Mouse (Mus musculus) CH12.LX (cell line): Measurements from ENCODE around the gene Rffl. TPM values are rescaled to one million over a fixed set of nuclear protein-coding genes. Genes with fewer than 3 reads are reported as not detected.

Experiments used
- DNase-seq: peaks from one replicate; pipeline ENCODE4 v3.0.0-alpha.2; 2013; ENCODE audit errors: extremely low read depth
- H3K27ac ChIP-seq: 2 replicates; pipeline ENCODE4 v1.5.1; 2012; ENCODE audit warnings: low read depth, mild to moderate bottlenecking, control low read depth, moderate library complexity; ENCODE audit not compliant: insufficient read depth
- H3K27me3 ChIP-seq: replicated peaks from 2 replicates; pipeline ENCODE3; 2012; ENCODE audit warnings: inconsistent platforms
- H3K36me3 ChIP-seq, 2 experiments: replicated peaks in 1 of 2; 2 replicates each; pipeline versions ENCODE3 to v1.6.1; 2012; ENCODE audit warnings: inconsistent platforms in 1 of 2, low read length in 1 of 2, mild to moderate bottlenecking in 1 of 2, mixed read lengths in 1 of 2, moderate library complexity in 1 of 2; ENCODE audit not compliant: control insufficient read depth in 1 of 2, insufficient read depth in 1 of 2
- H3K4me1 ChIP-seq, 2 experiments: 2 replicates each; pipeline ENCODE4 v1.6.1; 2012; ENCODE audit warnings: inconsistent platforms in 1 of 2, moderate library complexity in 1 of 2; ENCODE audit not compliant: insufficient read depth in 2 of 2, control insufficient read depth in 1 of 2
- H3K4me2 ChIP-seq: 2 replicates; pipeline ENCODE4 v1.6.1; 2012; ENCODE audit warnings: low read depth, mild to moderate bottlenecking, control low read depth; ENCODE audit not compliant: poor library complexity, insufficient read depth, severe bottlenecking
- H3K4me3 ChIP-seq, 3 experiments: fragments of 150-350 bp in 1 of 3; sonication (generic) in 1 of 3; replicated peaks in 1 of 3; 2 replicates each; pipeline versions ENCODE3 to v1.5.1; 2011 to 2012; ENCODE audit warnings: low read depth in 2 of 3, low read length in 2 of 3, mild to moderate bottlenecking in 2 of 3, moderate library complexity in 2 of 3, control low read depth in 1 of 3, improper control_type of control experiment in 1 of 3, inconsistent platforms in 1 of 3, mixed read lengths in 1 of 3; ENCODE audit not compliant: poor library complexity in 1 of 3
- H3K79me2 ChIP-seq: replicated peaks from 2 replicates; pipeline ENCODE4 v1.6.1; 2012; ENCODE audit warnings: mild to moderate bottlenecking, moderate library complexity; ENCODE audit not compliant: control insufficient read depth, poor library complexity, insufficient read depth, severe bottlenecking; ENCODE audit errors: extremely low read depth
- H3K9ac ChIP-seq: 2 replicates; pipeline ENCODE4 v1.6.1; 2012; ENCODE audit warnings: low read depth, mild to moderate bottlenecking, control low read depth, moderate library complexity; ENCODE audit not compliant: insufficient read depth
- H3K9me3 ChIP-seq: replicated peaks from 2 replicates; pipeline ENCODE3; 2012; ENCODE audit warnings: low read length, inconsistent platforms, mixed read lengths
- BHLHE40 ChIP-seq: IDR thresholded peaks from 2 replicates; pipeline ENCODE4 v1.6.1; 2011; ENCODE audit warnings: mild to moderate bottlenecking, low read depth, low read length, improper control_type of control experiment
- CHD2 ChIP-seq: IDR thresholded peaks from 2 replicates; pipeline ENCODE4 v1.6.1; 2011; ENCODE audit warnings: low read length, improper control_type of control experiment
- E2F4 ChIP-seq: IDR thresholded peaks from 2 replicates; pipeline ENCODE4 v1.6.1; 2011; ENCODE audit warnings: low read depth, low read length, improper control_type of control experiment; ENCODE audit not compliant: insufficient replicate concordance
- ELF1 ChIP-seq: IDR thresholded peaks from 2 replicates; pipeline ENCODE4 v1.6.1; 2014; ENCODE audit warnings: low read depth, mild to moderate bottlenecking, inconsistent platforms, low read length, improper control_type of control experiment
- IRF4 ChIP-seq: IDR thresholded peaks from 2 replicates; pipeline ENCODE4 v1.6.1; 2014; ENCODE audit warnings: low read depth, mild to moderate bottlenecking, inconsistent platforms, low read length, improper control_type of control experiment
- JUN ChIP-seq: IDR thresholded peaks from 2 replicates; pipeline ENCODE4 v1.6.1; 2011; ENCODE audit warnings: low read depth, mild to moderate bottlenecking, low read length, improper control_type of control experiment, moderate library complexity; ENCODE audit not compliant: insufficient read depth
- JUND ChIP-seq: conservative IDR thresholded peaks from 2 replicates; pipeline ENCODE4 v1.6.1; 2011; ENCODE audit warnings: low read depth, low read length, improper control_type of control experiment
- KAT2A ChIP-seq: IDR thresholded peaks from 2 replicates; pipeline ENCODE4 v1.6.1; 2012; ENCODE audit warnings: low read length, improper control_type of control experiment, inconsistent platforms; ENCODE audit not compliant: insufficient replicate concordance
- MAFK ChIP-seq: IDR thresholded peaks from 2 replicates; pipeline ENCODE4 v1.6.1; 2011; ENCODE audit warnings: low read length, improper control_type of control experiment; ENCODE audit not compliant: insufficient replicate concordance
- MAX ChIP-seq: IDR thresholded peaks from 2 replicates; pipeline ENCODE4 v1.6.1; 2011; ENCODE audit warnings: low read length, improper control_type of control experiment
- MAZ ChIP-seq: IDR thresholded peaks from 2 replicates; pipeline ENCODE4 v1.6.1; 2012; ENCODE audit warnings: low read depth, mild to moderate bottlenecking, inconsistent platforms, low read length, improper control_type of control experiment, moderate library complexity
- MEF2A ChIP-seq: IDR thresholded peaks from 2 replicates; pipeline ENCODE4 v1.6.1; 2014; ENCODE audit warnings: low read depth, mild to moderate bottlenecking, inconsistent platforms, low read length, improper control_type of control experiment, borderline replicate concordance
- MXI1 ChIP-seq: IDR thresholded peaks from 2 replicates; pipeline ENCODE4 v1.6.1; 2011; ENCODE audit warnings: mild to moderate bottlenecking, low read depth, low read length, improper control_type of control experiment
- PAX5 ChIP-seq: IDR thresholded peaks from 2 replicates; pipeline ENCODE4 v1.6.1; 2012; ENCODE audit warnings: low read length, inconsistent platforms, mixed read lengths
- POLR2A ChIP-seq: IDR thresholded peaks from 2 replicates; pipeline ENCODE4 v1.6.1; 2011; ENCODE audit warnings: low read depth, mild to moderate bottlenecking, improper control_type of control experiment, low read length
- POLR2AphosphoS2 ChIP-seq: IDR thresholded peaks from 2 replicates; pipeline ENCODE4 v1.6.1; 2011; ENCODE audit warnings: low read depth, low read length, improper control_type of control experiment
- RAD21 ChIP-seq: IDR thresholded peaks from 2 replicates; pipeline ENCODE4 v1.6.1; 2011; ENCODE audit warnings: low read depth, mild to moderate bottlenecking, low read length, improper control_type of control experiment, moderate library complexity
- RCOR1 ChIP-seq: conservative IDR thresholded peaks from 2 replicates; pipeline ENCODE4 v1.6.1; 2012; ENCODE audit warnings: low read depth, mild to moderate bottlenecking, inconsistent platforms, low read length, improper control_type of control experiment
- SMC3 ChIP-seq: IDR thresholded peaks from 2 replicates; pipeline ENCODE4 v1.6.1; 2011; ENCODE audit warnings: low read depth, low read length, improper control_type of control experiment
- TBP ChIP-seq: conservative IDR thresholded peaks from 2 replicates; pipeline ENCODE4 v1.6.1; 2011; ENCODE audit warnings: low read depth, low read length, improper control_type of control experiment
- TCF12 ChIP-seq: IDR thresholded peaks from 2 replicates; pipeline ENCODE4 v1.6.1; 2014; ENCODE audit warnings: low read depth, mild to moderate bottlenecking, inconsistent platforms, low read length, improper control_type of control experiment
- UBTF ChIP-seq: IDR thresholded peaks from 2 replicates; pipeline ENCODE4 v1.6.1; 2012; ENCODE audit warnings: low read depth, mild to moderate bottlenecking, inconsistent platforms, low read length, improper control_type of control experiment, moderate library complexity
- USF2 ChIP-seq: conservative IDR thresholded peaks from 2 replicates; pipeline ENCODE4 v1.6.1; 2011; ENCODE audit warnings: low read depth, low read length, improper control_type of control experiment
- ZC3H11A ChIP-seq: IDR thresholded peaks from 2 replicates; pipeline ENCODE4 v1.6.1; 2012; ENCODE audit warnings: low read depth, mild to moderate bottlenecking, inconsistent platforms, low read length, improper control_type of control experiment
- ZMIZ1 ChIP-seq: IDR thresholded peaks from 2 replicates; pipeline ENCODE4 v1.6.1; 2012; ENCODE audit warnings: low read depth, mild to moderate bottlenecking, inconsistent platforms, low read length, improper control_type of control experiment
- ZNF384 ChIP-seq: IDR thresholded peaks from 2 replicates; pipeline ENCODE4 v1.6.1; 2012; ENCODE audit warnings: low read depth, low read length, improper control_type of control experiment, inconsistent platforms
- dilution Hi-C: fragments of 300-500 bp; cut with MboI; formaldehyde crosslinking; loops from 2 replicates; pipeline ENCODE4 v1.14.3; 2020; ENCODE audit warnings: low sequenced_read_pairs; ENCODE audit not compliant: extremely low pct_unique_long_range_greater_than_20kb, extremely low pct_ligation_motif_present
- in situ Hi-C: fragments of 300-500 bp; cut with MboI; formaldehyde crosslinking; loops from 3 replicates; pipeline ENCODE4 v1.14.3; 2019; ENCODE audit warnings: low sequenced_read_pairs, low pct_ligation_motif_present, low pct_unique_long_range_greater_than_20kb, mixed read lengths
- polyA plus RNA-seq: library from polyadenylated mRNA; unstranded; fragments of >175 nt; gene quantifications from 2 replicates; pipeline ENCODE4 v1.2.1, GENCODE M21; 2012; ENCODE audit warnings: low read depth; ENCODE audit not compliant: insufficient read length
- total RNA-seq, 2 experiments: library from RNA; depleted of rRNA; stranded (reverse); fragments of 300-350 nt in 1 of 2; fragments of >200 nt in 1 of 2; gene quantifications; 2 replicates each; pipeline ENCODE4 v1.2.3; 2012 to 2014

Rffl gene
- total and polyA plus RNA-seq, 3 experiments, result 1.2 to 16.5 (median 3.0) TPM

DNA sequence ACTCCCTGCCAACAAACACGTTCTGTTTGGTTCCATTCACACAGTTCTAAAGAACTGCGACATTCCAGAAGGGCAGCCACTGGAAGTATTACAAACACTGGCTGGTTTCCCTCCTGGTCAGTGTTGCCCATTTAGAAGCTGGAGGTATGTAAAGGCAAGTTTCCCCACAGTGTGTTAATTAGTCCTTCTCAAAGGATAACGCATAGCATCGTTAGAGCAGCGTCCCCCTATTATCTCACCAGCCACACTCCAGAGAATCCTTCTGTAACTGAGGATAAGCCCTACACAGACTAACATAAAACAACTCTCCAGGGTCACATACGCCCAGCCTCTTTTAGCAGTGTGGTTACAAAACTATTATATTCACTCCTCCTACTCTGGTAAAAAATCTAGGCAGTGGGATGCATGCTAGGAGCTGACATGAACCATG is 23.4 kb downstream of the Rffl start:
- H3K4me1 ChIP-seq, result peaks cover 9 to 26% of the 10 kb centered on the region in 2 experiments
- in situ Hi-C loops, result loop anchor here (5.0 kb wide), 1 partner anchor 40 kb away; no protein-coding TSS in a partner anchor
- peaks cover 18% of the 10 kb centered on the region for H3K79me2 ChIP-seq
- no peaks in the 10 kb centered on the region for H3K27me3 ChIP-seq
- dilution Hi-C loops, result no loop called here
- no peak overlapping the region for H3K4me3 ChIP-seq
- no peak for DNase-seq
- peaks cover 12% of the 10 kb centered on the region for H3K9me3 ChIP-seq
- no peak overlapping the region for H3K4me2 ChIP-seq
- no peak overlapping the region for H3K27ac ChIP-seq
- TF ChIP-seq ZMIZ1 (no peak), ZNF384 (no peak), RAD21 (no peak), POLR2AphosphoS2 (no peak), ZC3H11A (no peak), USF2 (no peak), E2F4 (no peak), KAT2A (no peak), JUND (no peak), IRF4 (no peak), MAFK (no peak), SMC3 (no peak), TCF12 (no peak)
- TF ChIP-seq, all 38 proteins: peak for 0
- H3K36me3 ChIP-seq, result peaks cover under 1 to 12% of the 10 kb centered on the region in 2 experiments
- H3K9ac ChIP-seq, result no peak overlapping the region

DNA sequence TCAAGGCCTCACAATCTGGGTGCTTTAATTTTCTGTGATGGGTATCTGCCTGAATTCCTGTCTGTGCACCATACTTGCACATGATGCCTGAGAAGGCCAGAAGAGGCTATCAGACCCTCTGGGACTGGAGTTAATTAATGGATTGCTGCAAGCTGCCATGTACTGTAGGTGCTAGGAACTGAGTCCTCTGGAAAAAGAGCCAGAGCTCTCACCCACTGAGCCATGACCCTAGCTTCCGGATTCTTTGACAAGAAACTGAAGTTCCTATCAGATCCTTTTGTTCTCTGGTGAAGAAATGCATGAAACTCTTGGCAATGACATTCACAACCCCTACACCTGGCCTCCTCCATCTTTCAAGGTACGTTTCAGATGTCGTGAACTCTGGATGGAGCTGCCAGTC is 24.1 kb downstream of the Rffl start:
- in situ Hi-C loops (loop anchor here (5.0 kb wide), 1 partner anchor 40 kb away; no protein-coding TSS in a partner anchor), dilution Hi-C loops (no loop called here)
- H3K9ac ChIP-seq, result no peak overlapping the region
- H3K27ac ChIP-seq, result no peak overlapping the region
- H3K9me3 ChIP-seq, result peaks cover 14% of the 10 kb centered on the region
- peaks cover 9 to 26% of the 10 kb centered on the region in 2 experiments for H3K4me1 ChIP-seq
- H3K27me3 ChIP-seq, result no peaks in the 10 kb centered on the region
- no peak for TF ChIP-seq JUN
- TF ChIP-seq PAX5, result no peak
- TF ChIP-seq ZNF384, result no peak
- TF ChIP-seq TBP, result no peak
- no peak for TF ChIP-seq BHLHE40
- no peak for TF ChIP-seq KAT2A
- TF ChIP-seq MEF2A, result no peak
- TF ChIP-seq UBTF, result no peak
- no peak for TF ChIP-seq MAX
- no peak for TF ChIP-seq CHD2
- TF ChIP-seq E2F4, result no peak
- no peak for TF ChIP-seq MAZ
- no peak for TF ChIP-seq RCOR1
- no peak for TF ChIP-seq MXI1
- no peak for TF ChIP-seq TCF12
- TF ChIP-seq ELF1, result no peak
- TF ChIP-seq ZC3H11A, result no peak
- TF ChIP-seq POLR2A, result no peak
- H3K4me3 ChIP-seq, result no peak overlapping the region
- no peak overlapping the region for H3K4me2 ChIP-seq
- H3K36me3 ChIP-seq, result peaks cover 2 to 14% of the 10 kb centered on the region in 2 experiments
- H3K79me2 ChIP-seq, result peaks cover 18% of the 10 kb centered on the region
- DNase-seq, result no peak
